Mouse (Mus musculus) neural tube, embryonic 15.5 days (tissue): ENCODE measurements around the gene Usp11. TPM values are rescaled to one million over a fixed set of nuclear protein-coding genes. Genes with fewer than 3 reads are reported as not detected.
A peak's percentile ranks its signal among the peaks of the same experiment; 100 is the strongest.

Experiments
- ATAC-seq: fragments of 200-750 bp; cut with Nextera tagmentation; 2 replicates; pipeline ENCODE4 v1.8.0; 2017; ENCODE audit warnings: mild to moderate bottlenecking, moderate TSS enrichment, moderate library complexity; ENCODE audit not compliant: low FRiP score
- H3K27ac ChIP-seq: fragments of 300-500 bp; sonication (generic); replicated peaks from 2 replicates; pipeline ENCODE4 v1.5.1; 2015; ENCODE audit warnings: mild to moderate bottlenecking, inconsistent platforms
- H3K27me3 ChIP-seq: fragments of 300-500 bp; sonication (generic); replicated peaks from 2 replicates; pipeline ENCODE4 v1.6.1; 2015; ENCODE audit warnings: inconsistent platforms
- H3K36me3 ChIP-seq: fragments of 300-500 bp; sonication (generic); 2 replicates; pipeline ENCODE4 v1.6.1; 2015; ENCODE audit warnings: inconsistent platforms
- H3K4me1 ChIP-seq: fragments of 300-500 bp; sonication (generic); 2 replicates; pipeline ENCODE4 v1.6.1; 2015; ENCODE audit warnings: inconsistent platforms
- H3K4me2 ChIP-seq: fragments of 300-500 bp; sonication (generic); 2 replicates; pipeline ENCODE4 v1.6.1; 2015; ENCODE audit warnings: inconsistent platforms, mild to moderate bottlenecking, moderate library complexity
- H3K4me3 ChIP-seq: fragments of 300-500 bp; sonication (generic); replicated peaks from 2 replicates; pipeline ENCODE4 v1.5.1; 2015; ENCODE audit warnings: mild to moderate bottlenecking, inconsistent platforms
- H3K9ac ChIP-seq: fragments of 300-500 bp; sonication (generic); replicated peaks from 2 replicates; pipeline ENCODE4 v1.6.1; 2015; ENCODE audit warnings: mild to moderate bottlenecking, inconsistent platforms
- H3K9me3 ChIP-seq: fragments of 300-500 bp; sonication (generic); replicated peaks from 2 replicates; pipeline ENCODE4 v1.6.1; 2016; ENCODE audit warnings: inconsistent platforms
- WGBS: fragments of 180-500 bp; shearing (Covaris S2); methylation state at CpG from one replicate; pipeline ENCODE4 v1.1.7; 2015; ENCODE audit warnings: mixed read lengths; 5-methylcytosine and 5-hydroxymethylcytosine counted together
- polyA plus RNA-seq: library from polyadenylated mRNA; unstranded; fragments of >200 nt; fragmentation: Nextera tagmentation; extraction: Ambion mirVana; gene quantifications from 2 replicates; pipeline ENCODE4 v1.2.1, GENCODE M21; 2015

Usp11 gene
- 83.8 and 84.9 TPM in 2 replicates for polyA plus RNA-seq

- peak; percentile 93 for ATAC-seq
- no peaks in the 10 kb centered on the region for H3K4me1 ChIP-seq
- H3K9me3 ChIP-seq: no peaks in the 10 kb centered on the region
- H3K36me3 ChIP-seq: peaks cover 7% of the 10 kb centered on the region; the same call in 1 of the 2 replicates
- peak within 1 kb of the TSS; percentile 91 for H3K27ac ChIP-seq
- peak within 1 kb of the TSS; percentile 70 for H3K9ac ChIP-seq
- H3K27me3 ChIP-seq: no peaks in the 10 kb centered on the region
- WGBS: 25% methylated on average over 32 of the region's 32 CpGs
- peak within 1 kb of the TSS; percentile 60 for H3K4me3 ChIP-seq
- H3K4me2 ChIP-seq: peak within 1 kb of the TSS; percentile 51
Observed at GRCm38 (mm10) chrX:20703741-20704290, at the start of gene Usp11. Usp11 (plus strand) TSS chrX:20703906.

- no peak for ATAC-seq
- Histone ChIP-seq H3K4me1 (0 out of 2 replicates have a peak, but pooled peaks cover 3% of the 10 kb centered on the region), H3K27ac (no peak overlapping the region), H3K27me3 (no peaks in the 10 kb centered on the region), H3K4me3 (peak overlapping the region; percentile 49), H3K4me2 (peak overlapping the region; percentile 77), H3K9me3 (no peaks in the 10 kb centered on the region), H3K9ac (no peak overlapping the region), H3K36me3 (no peaks in the 10 kb centered on the region)
- WGBS: 29% methylated on average over 5 of the region's 5 CpGs
Observed at GRCm38 (mm10) chrX:20657593-20657992, 46.1 kb upstream of the Usp11 start.

- peak within 1 kb of the TSS; percentile 49 for H3K4me3 ChIP-seq
- peak within 1 kb of the TSS; percentile 51 for H3K9ac ChIP-seq
- peak within 1 kb of the TSS; percentile 54; the same call in 1 of the 2 replicates for H3K27ac ChIP-seq
- 24% methylated on average over 27 of the region's 27 CpGs for WGBS
- peak within 1 kb of the TSS; percentile 77 for H3K4me2 ChIP-seq
- no peaks in the 10 kb centered on the region for H3K9me3 ChIP-seq
- 0 out of 2 replicates have a peak, but pooled peaks cover 3% of the 10 kb centered on the region for H3K4me1 ChIP-seq
- ATAC-seq: peak; percentile 86
- no peaks in the 10 kb centered on the region for H3K27me3 ChIP-seq
- no peaks in the 10 kb centered on the region for H3K36me3 ChIP-seq
Observed at GRCm38 (mm10) chrX:20658026-20658652, 45.6 kb upstream of the Usp11 start, which contains the start of gene Uba1. Uba1 (plus strand) TSS chrX:20658326.

- Histone ChIP-seq H3K4me3 (peak overlapping the region; percentile 49), H3K4me2 (peak overlapping the region; percentile 77), H3K9me3 (no peaks in the 10 kb centered on the region), H3K36me3 (no peaks in the 10 kb centered on the region), H3K4me1 (0 out of 2 replicates have a peak, but pooled peaks cover 3% of the 10 kb centered on the region), H3K27ac (no peak overlapping the region), H3K9ac (peak overlapping the region; percentile 51), H3K27me3 (no peaks in the 10 kb centered on the region)
- WGBS: 20% methylated on average over 24 of the region's 24 CpGs
- ATAC-seq: no peak
Observed at GRCm38 (mm10) chrX:20658891-20659406, 44.8 kb upstream of the Usp11 start.

- H3K4me2 ChIP-seq: peak overlapping the region; percentile 28; the same call in 1 of the 2 replicates
- H3K9ac ChIP-seq: no peak overlapping the region
- WGBS: 23% methylated on average over 5 of the region's 5 CpGs
- peaks cover 26% of the 10 kb centered on the region for H3K4me1 ChIP-seq
- peak overlapping the region; percentile 58; the same call in 1 of the 2 replicates for H3K4me3 ChIP-seq
- ATAC-seq: peak; percentile 60
- no peaks in the 10 kb centered on the region for H3K27me3 ChIP-seq
- H3K36me3 ChIP-seq: no peaks in the 10 kb centered on the region
- peak overlapping the region; percentile 70 for H3K27ac ChIP-seq
- no peaks in the 10 kb centered on the region for H3K9me3 ChIP-seq
Observed at GRCm38 (mm10) chrX:20662317-20662715, 41.4 kb upstream of the Usp11 start.

GRCm38 (mm10) chrX:20662716-20663443, 40.8 kb upstream of the Usp11 start:
- H3K4me2 ChIP-seq: peak overlapping the region; percentile 58
- 11% methylated on average over 25 of the region's 28 CpGs for WGBS
- peak overlapping the region; percentile 73 for H3K9ac ChIP-seq
- peaks cover 26% of the 10 kb centered on the region for H3K4me1 ChIP-seq
- H3K9me3 ChIP-seq: no peaks in the 10 kb centered on the region
- no peaks in the 10 kb centered on the region for H3K27me3 ChIP-seq
- peak overlapping the region; percentile 58 for H3K4me3 ChIP-seq
- H3K36me3 ChIP-seq: no peaks in the 10 kb centered on the region
- ATAC-seq: peak; percentile 90
- peak overlapping the region; percentile 88 for H3K27ac ChIP-seq

- peak overlapping the region; percentile 73 for H3K9ac ChIP-seq
- H3K4me3 ChIP-seq: peak overlapping the region; percentile 58
- 20% methylated on average over 9 of the region's 9 CpGs for WGBS
- H3K4me1 ChIP-seq: peaks cover 26% of the 10 kb centered on the region
- H3K27ac ChIP-seq: peak overlapping the region; percentile 88
- no peaks in the 10 kb centered on the region for H3K9me3 ChIP-seq
- H3K4me2 ChIP-seq: peak overlapping the region; percentile 58
- H3K27me3 ChIP-seq: no peaks in the 10 kb centered on the region
- ATAC-seq: peak; percentile 10; the same call in 1 of the 2 replicates
- H3K36me3 ChIP-seq: peaks cover 2% of the 10 kb centered on the region; the same call in 1 of the 2 replicates
Observed at GRCm38 (mm10) chrX:20663444-20663790, 40.3 kb upstream of the Usp11 start.

GRCm38 (mm10) chrX:20687519-20688067, 16.1 kb upstream of the Usp11 start, which contains the start of gene Cdk16:
Cdk16 (plus strand) TSS chrX:20687954.
- Histone ChIP-seq H3K27me3 (no peaks in the 10 kb centered on the region), H3K4me1 (peaks cover 19% of the 10 kb centered on the region), H3K4me3 (peak within 1 kb of the TSS; percentile 62), H3K36me3 (peaks cover 9% of the 10 kb centered on the region), H3K9ac (peak within 1 kb of the TSS; percentile 71), H3K4me2 (peak within 1 kb of the TSS; percentile 64), H3K9me3 (no peaks in the 10 kb centered on the region), H3K27ac (peak within 1 kb of the TSS; percentile 94)
- WGBS: 24% methylated on average over 16 of the region's 16 CpGs
- peak; percentile 93 for ATAC-seq

GRCm38 (mm10) chrX:20688068-20688547, 15.6 kb upstream of the Usp11 start:
- 27% methylated on average over 27 of the region's 33 CpGs for WGBS
- H3K4me2 ChIP-seq: peak overlapping the region; percentile 64
- H3K27me3 ChIP-seq: no peaks in the 10 kb centered on the region
- peak overlapping the region; percentile 71 for H3K9ac ChIP-seq
- no peaks in the 10 kb centered on the region for H3K9me3 ChIP-seq
- H3K4me3 ChIP-seq: peak overlapping the region; percentile 62
- peaks cover 19% of the 10 kb centered on the region for H3K4me1 ChIP-seq
- ATAC-seq: peak; percentile 92
- H3K36me3 ChIP-seq: peaks cover 7% of the 10 kb centered on the region; the same call in 1 of the 2 replicates
- peak overlapping the region; percentile 94 for H3K27ac ChIP-seq

GRCm38 (mm10) chrX:20688615-20689014, 15.1 kb upstream of the Usp11 start:
- Histone ChIP-seq H3K4me3 (peak overlapping the region; percentile 62), H3K4me2 (peak overlapping the region; percentile 64), H3K27ac (peak overlapping the region; percentile 94), H3K27me3 (no peaks in the 10 kb centered on the region), H3K9me3 (no peaks in the 10 kb centered on the region), H3K9ac (peak overlapping the region; percentile 71), H3K4me1 (peaks cover 19% of the 10 kb centered on the region), H3K36me3 (peaks cover 9% of the 10 kb centered on the region)
- 28% methylated on average over 35 of the region's 35 CpGs for WGBS
- peak; percentile 53 for ATAC-seq

GRCm38 (mm10) chrX:20691566-20691965, 12.1 kb upstream of the Usp11 start:
- no peak overlapping the region for H3K27ac ChIP-seq
- peaks cover 19% of the 10 kb centered on the region for H3K4me1 ChIP-seq
- 83% methylated on average over 3 of the region's 3 CpGs for WGBS
- H3K36me3 ChIP-seq: peaks cover 26% of the 10 kb centered on the region
- H3K27me3 ChIP-seq: no peaks in the 10 kb centered on the region
- no peak overlapping the region for H3K4me3 ChIP-seq
- no peaks in the 10 kb centered on the region for H3K9me3 ChIP-seq
- ATAC-seq: no peak
- H3K9ac ChIP-seq: no peak overlapping the region
- H3K4me2 ChIP-seq: no peak overlapping the region
